Mouse (Mus musculus) layer of hippocampus, adult 18-20 months (tissue): ENCODE measurements around the gene Slc22a20. TPM values are rescaled to one million over a fixed set of nuclear protein-coding genes. Genes with fewer than 3 reads are reported as not detected.

Source experiments
- DNase-seq, 2 experiments: peaks; one replicate each; pipeline ENCODE4 v3.0.0; 2022; ENCODE audit warnings: low spot score in 2 of 2
- total RNA-seq, 2 experiments: library from RNA; stranded (reverse); gene quantifications; 2 replicates each; pipeline ENCODE4 v1.2.3; 2021

The Slc22a20 gene
- total RNA-seq, 2 experiments from 2014 or later, result not detected

GRCm38 (mm10) chr19:5953201-5953770 lies 32.7 kb downstream of the Slc22a20 start:
- DNase-seq, result no peak

- no peak for DNase-seq
Observed at GRCm38 (mm10) chr19:5952071-5952691, 33.8 kb downstream of the Slc22a20 start.

- no peak for DNase-seq
Observed at GRCm38 (mm10) chr19:5951631-5952030, 34.3 kb downstream of the Slc22a20 start.

- DNase-seq, result no peak
Observed at GRCm38 (mm10) chr19:5950218-5950617, 35.7 kb downstream of the Slc22a20 start.

- no peak for DNase-seq
Observed at GRCm38 (mm10) chr19:5945891-5946290, 40.1 kb downstream of the Slc22a20 start.

- DNase-seq, result peak; percentile 25 to 46
Observed at GRCm38 (mm10) chr19:5945027-5945426, 40.9 kb downstream of the Slc22a20 start.

- no peak for DNase-seq
Observed at GRCm38 (mm10) chr19:5944145-5944544, 41.8 kb downstream of the Slc22a20 start.

GRCm38 (mm10) chr19:5943404-5943803 lies 42.5 kb downstream of the Slc22a20 start:
- no peak for DNase-seq

GRCm38 (mm10) chr19:5942581-5942980 lies 43.4 kb downstream of the Slc22a20 start:
- DNase-seq, result no peak

- no peak for DNase-seq
Observed at GRCm38 (mm10) chr19:5940656-5941055, 45.3 kb downstream of the Slc22a20 start.

GRCm38 (mm10) chr19:5940173-5940572 lies 45.8 kb downstream of the Slc22a20 start:
- DNase-seq, result peak in 1 of 2 experiments; percentile 36

GRCm38 (mm10) chr19:5939715-5940114 lies 46.2 kb downstream of the Slc22a20 start:
- DNase-seq, result no peak

GRCm38 (mm10) chr19:5938516-5938915 lies 47.4 kb downstream of the Slc22a20 start:
- DNase-seq, result no peak

GRCm38 (mm10) chr19:5937836-5938406 lies 48.0 kb downstream of the Slc22a20 start:
- DNase-seq, result no peak

GRCm38 (mm10) chr19:5937095-5937835 lies 48.7 kb downstream of the Slc22a20 start:
- no peak for DNase-seq

- no peak for DNase-seq
Observed at GRCm38 (mm10) chr19:5935691-5936090, 50.3 kb downstream of the Slc22a20 start.

- DNase-seq, result no peak
Observed at GRCm38 (mm10) chr19:5935266-5935665, 50.7 kb downstream of the Slc22a20 start.

GRCm38 (mm10) chr19:5929634-5930596 lies 56.0 kb downstream of the Slc22a20 start:
- DNase-seq, result no peak

- no peak for DNase-seq
Observed at GRCm38 (mm10) chr19:5928546-5928945, 57.4 kb downstream of the Slc22a20 start.

GRCm38 (mm10) chr19:5928104-5928503 lies 57.8 kb downstream of the Slc22a20 start:
- no peak for DNase-seq

- no peak for DNase-seq
Observed at GRCm38 (mm10) chr19:5927532-5927931, 58.4 kb downstream of the Slc22a20 start.
